Mouse (Mus musculus): Measurements from ENCODE around the gene Mettl24.

- TF ChIP-seq CTCF (conservative IDR thresholded peaks at IDR 0.05; ENCODE audit: insufficient read depth, insufficient read length, low read depth, low read length) (no peak), POLR2A (IDR thresholded peaks at IDR 0.05; ENCODE audit: low read depth, low read length) (no peak)
Measured at GRCm38 (mm10) chr10:40716713-40717112, 33.6 kb downstream of the Mettl24 start.

Measured in kidney, adult 2 months (tissue).